Mouse (Mus musculus) telencephalon, adult 2 months (tissue): ENCODE measurements around the gene Rap1a.

Source experiments
- DNase-seq: peaks from one replicate; pipeline ENCODE4 v3.0.0-alpha.2; 2011; ENCODE audit warnings: low read depth, low spot score

The Rap1a gene

GRCm38 (mm10) chr3:105763132-105763851, 37.8 kb downstream of the Rap1a start:
- DNase-seq, result no peak

GRCm38 (mm10) chr3:105760063-105760462, 41.1 kb downstream of the Rap1a start:
- no peak for DNase-seq

- no peak for DNase-seq
Measured at GRCm38 (mm10) chr3:105758658-105759057, 42.5 kb downstream of the Rap1a start.

- no peak for DNase-seq
Measured at GRCm38 (mm10) chr3:105758098-105758497, 43.0 kb downstream of the Rap1a start.

- DNase-seq, result no peak
Measured at GRCm38 (mm10) chr3:105757323-105758083, 43.6 kb downstream of the Rap1a start.

GRCm38 (mm10) chr3:105756505-105756904, 44.6 kb downstream of the Rap1a start:
- DNase-seq, result no peak

GRCm38 (mm10) chr3:105755123-105755522, 46.0 kb downstream of the Rap1a start:
- no peak for DNase-seq

- no peak for DNase-seq
Measured at GRCm38 (mm10) chr3:105754184-105754583, 47.0 kb downstream of the Rap1a start.

GRCm38 (mm10) chr3:105750810-105751209, 50.3 kb downstream of the Rap1a start:
- no peak for DNase-seq

- DNase-seq, result no peak
Measured at GRCm38 (mm10) chr3:105746542-105746941, 54.6 kb downstream of the Rap1a start.

GRCm38 (mm10) chr3:105737666-105738065, 63.5 kb downstream of the Rap1a start:
- no peak for DNase-seq

GRCm38 (mm10) chr3:105737070-105737469, 64.1 kb downstream of the Rap1a start:
- DNase-seq, result no peak

- no peak for DNase-seq
Measured at GRCm38 (mm10) chr3:105736148-105736547, 65.0 kb downstream of the Rap1a start.

- DNase-seq, result no peak
Measured at GRCm38 (mm10) chr3:105735285-105735684, 65.9 kb downstream of the Rap1a start.

- DNase-seq, result no peak
Measured at GRCm38 (mm10) chr3:105733538-105733937, 67.6 kb downstream of the Rap1a start.

GRCm38 (mm10) chr3:105732360-105732759, 68.8 kb downstream of the Rap1a start:
- no peak for DNase-seq

GRCm38 (mm10) chr3:105726037-105726436, 75.1 kb downstream of the Rap1a start:
- no peak for DNase-seq

- no peak for DNase-seq
Measured at GRCm38 (mm10) chr3:105722510-105722909, 78.6 kb downstream of the Rap1a start.

GRCm38 (mm10) chr3:105721681-105722201, 79.4 kb downstream of the Rap1a start:
- no peak for DNase-seq

- DNase-seq, result no peak
Measured at GRCm38 (mm10) chr3:105720514-105720913, 80.6 kb downstream of the Rap1a start.

- no peak for DNase-seq
Measured at GRCm38 (mm10) chr3:105719979-105720378, 81.2 kb downstream of the Rap1a start.

GRCm38 (mm10) chr3:105718746-105719145, 82.4 kb downstream of the Rap1a start:
- no peak for DNase-seq
